Mouse (Mus musculus): Measurements from ENCODE around the gene Ecm1.
"Not testable (repeated sequence)": the region's sequence is repeated elsewhere in the genome, so short reads cannot be mapped to it uniquely, and the experiment has no call there.

The Ecm1 gene

GRCm38 (mm10) chr3:95690552-95690951 lies 48.8 kb downstream of the Ecm1 start:
- in situ Hi-C loops (cut with MseI, MboI): not testable (repeated sequence)

- in situ Hi-C loops (cut with MseI, MboI): no loop called here
Measured at GRCm38 (mm10) chr3:95689940-95690339, 49.4 kb downstream of the Ecm1 start.

GRCm38 (mm10) chr3:95689171-95689915 lies 50.0 kb downstream of the Ecm1 start:
- in situ Hi-C loops (cut with MseI, MboI): no loop called here

- in situ Hi-C loops (cut with MseI, MboI): no loop called here
Measured at GRCm38 (mm10) chr3:95687524-95688421, 51.6 kb downstream of the Ecm1 start, which contains the start of gene Adamtsl4. Adamtsl4 (minus strand) TSS chr3:95687917.

GRCm38 (mm10) chr3:95687168-95687523 lies 52.2 kb downstream of the Ecm1 start:
- in situ Hi-C loops (cut with MseI, MboI): no loop called here

GRCm38 (mm10) chr3:95686492-95687167 lies 52.7 kb downstream of the Ecm1 start:
- in situ Hi-C loops (cut with MseI, MboI): no loop called here

GRCm38 (mm10) chr3:95685701-95686100 lies 53.7 kb downstream of the Ecm1 start:
- in situ Hi-C loops (cut with MseI, MboI): no loop called here

GRCm38 (mm10) chr3:95685301-95685700 lies 54.1 kb downstream of the Ecm1 start:
- in situ Hi-C loops (cut with MseI, MboI): no loop called here

GRCm38 (mm10) chr3:95684846-95685245 lies 54.5 kb downstream of the Ecm1 start:
- in situ Hi-C loops (cut with MseI, MboI): no loop called here
